Mouse (Mus musculus): ENCODE data around the gene Stx8. TPM values are rescaled to one million over a fixed set of nuclear protein-coding genes. Genes with fewer than 3 reads are reported as not detected.

The Stx8 gene
- polyA plus RNA-seq, 1 experiment from 2014 or later = 47.2 TPM

DNA sequence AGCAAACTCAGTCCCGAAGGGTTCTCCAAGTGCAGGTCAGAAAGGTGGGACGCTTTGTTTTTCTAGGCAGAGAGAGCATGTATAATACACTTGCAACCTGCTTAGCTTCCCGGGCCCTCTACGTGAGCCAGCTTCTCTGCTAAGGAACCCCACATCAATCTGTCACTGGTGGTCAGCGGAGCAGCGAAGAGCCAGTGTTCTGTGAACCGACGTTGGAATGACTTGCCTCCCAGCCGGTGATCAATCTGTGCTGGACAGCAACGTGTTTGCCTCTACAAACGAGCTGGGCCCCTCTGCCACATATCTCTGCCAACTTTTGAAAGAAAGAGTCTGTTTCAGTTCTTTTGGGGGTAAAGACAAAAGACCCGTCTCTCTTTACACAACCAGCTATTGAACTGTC, 84.7 kb downstream of the Stx8 start:
- H3K9me3 ChIP-seq = no peaks in the 10 kb centered on the region
- WGBS = 72% methylated on average over 12 of the region's 12 CpGs
- DNase-seq (ENCODE audit: extremely low spot score, low spot score) = no peak
- H3K4me3 ChIP-seq = no peak overlapping the region
- no peaks in the 10 kb centered on the region for H3K36me3 ChIP-seq (replicated peaks)
- H3K4me1 ChIP-seq = peaks cover 7% of the 10 kb centered on the region
- H3K27ac ChIP-seq = no peak overlapping the region
- H3K27me3 ChIP-seq (ENCODE audit: poor library complexity, severe bottlenecking) = no peaks in the 10 kb centered on the region

DNA sequence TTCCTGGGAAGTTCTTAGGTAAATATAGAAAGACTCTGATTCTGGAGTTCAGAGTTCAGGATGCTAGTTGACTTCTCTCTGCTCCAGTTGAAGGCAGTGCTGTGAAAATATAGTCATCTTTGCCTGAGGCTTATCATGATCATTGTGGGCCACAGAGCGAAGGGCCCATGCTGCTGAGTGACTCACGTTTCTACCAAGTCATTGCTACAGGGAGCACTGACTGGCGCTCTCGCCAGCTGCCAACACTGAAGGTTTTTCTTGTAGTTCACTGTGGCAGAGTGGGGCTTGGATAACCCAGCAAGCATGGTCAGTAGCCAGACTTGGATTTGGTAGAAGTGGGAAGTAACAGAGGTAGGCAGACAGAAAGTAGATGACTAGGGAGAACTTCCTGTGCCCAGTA, 85.3 kb downstream of the Stx8 start:
- no peak for DNase-seq (ENCODE audit: extremely low spot score, low spot score)
- Histone ChIP-seq H3K27ac (no peak overlapping the region), H3K27me3 (ENCODE audit: poor library complexity, severe bottlenecking) (no peaks in the 10 kb centered on the region), H3K4me1 (peaks cover 7% of the 10 kb centered on the region), H3K36me3 (replicated peaks) (no peaks in the 10 kb centered on the region), H3K4me3 (no peak overlapping the region), H3K9me3 (no peaks in the 10 kb centered on the region)
- 93% methylated on average over 4 of the region's 4 CpGs for WGBS

DNA sequence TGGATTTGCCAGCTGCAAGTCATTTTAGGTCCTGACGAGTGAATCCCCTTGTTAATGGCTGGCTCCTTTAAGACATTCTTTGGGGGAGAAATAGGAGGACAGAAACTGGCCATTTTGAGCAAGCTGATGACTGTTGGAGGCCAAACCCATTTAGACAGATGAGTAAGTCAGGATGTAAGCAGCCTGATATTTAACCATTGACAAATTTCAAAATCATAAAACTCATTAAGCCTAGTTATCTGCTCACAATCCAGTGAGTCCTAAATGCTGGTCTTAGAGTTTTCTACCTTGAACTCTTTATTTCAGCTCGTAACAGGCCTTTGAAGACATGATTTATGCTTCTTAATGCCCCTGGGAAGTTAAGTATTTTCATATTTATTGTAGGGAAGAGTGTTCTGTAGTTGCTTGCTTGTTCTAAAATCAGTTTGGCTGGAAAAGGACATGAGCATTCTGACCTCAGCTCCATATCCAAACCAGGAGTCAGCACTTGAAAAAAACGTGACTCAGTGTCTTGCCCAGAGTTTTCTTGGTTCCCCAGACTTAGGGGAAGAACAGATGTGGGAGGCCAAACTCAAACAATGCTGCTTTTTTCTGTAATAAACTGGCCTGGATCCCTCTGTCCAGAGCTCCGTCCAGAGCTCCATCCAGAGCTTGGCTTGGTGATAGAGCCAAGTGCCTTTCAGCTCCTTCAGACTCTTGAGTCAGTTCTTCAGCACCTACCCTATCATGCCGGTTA, 92.6 kb downstream of the Stx8 start:
- H3K9me3 ChIP-seq = no peaks in the 10 kb centered on the region
- 78% methylated on average over 5 of the region's 5 CpGs for WGBS
- no peak overlapping the region for H3K27ac ChIP-seq
- no peaks in the 10 kb centered on the region for H3K36me3 ChIP-seq (replicated peaks)
- H3K4me1 ChIP-seq = peaks cover 9% of the 10 kb centered on the region; the same call in 1 of the 2 replicates
- no peaks in the 10 kb centered on the region for H3K27me3 ChIP-seq (ENCODE audit: poor library complexity, severe bottlenecking)
- DNase-seq (ENCODE audit: extremely low spot score, low spot score) = no peak
- no peak overlapping the region for H3K4me3 ChIP-seq

DNA sequence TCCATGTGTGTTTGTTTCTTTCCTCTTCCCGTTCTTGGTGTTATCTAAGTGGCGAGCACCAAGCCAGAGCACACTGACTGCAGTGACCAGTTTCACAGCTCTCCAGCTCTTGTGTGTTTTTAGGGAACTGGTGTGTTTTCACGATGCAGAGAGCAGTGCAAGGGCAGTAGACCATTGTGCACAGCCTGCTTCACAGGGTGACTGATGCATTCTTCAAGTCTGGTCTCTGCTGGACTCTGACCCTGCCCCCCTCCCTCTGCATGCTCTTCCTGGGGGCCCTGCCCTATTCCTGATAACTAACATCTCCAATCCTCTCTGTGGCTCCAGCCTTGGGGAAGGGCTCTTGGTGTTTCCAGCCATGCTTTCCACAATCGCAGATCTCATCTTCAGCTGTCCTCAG, 94.7 kb downstream of the Stx8 start:
- no peaks in the 10 kb centered on the region for H3K36me3 ChIP-seq (replicated peaks)
- peaks cover 9% of the 10 kb centered on the region; the same call in 1 of the 2 replicates for H3K4me1 ChIP-seq
- H3K4me3 ChIP-seq = no peak overlapping the region
- no peak overlapping the region for H3K27ac ChIP-seq
- no peak for DNase-seq (ENCODE audit: extremely low spot score, low spot score)
- H3K27me3 ChIP-seq (ENCODE audit: poor library complexity, severe bottlenecking) = no peaks in the 10 kb centered on the region
- 78% methylated on average over 4 of the region's 4 CpGs for WGBS
- H3K9me3 ChIP-seq = no peaks in the 10 kb centered on the region

DNA sequence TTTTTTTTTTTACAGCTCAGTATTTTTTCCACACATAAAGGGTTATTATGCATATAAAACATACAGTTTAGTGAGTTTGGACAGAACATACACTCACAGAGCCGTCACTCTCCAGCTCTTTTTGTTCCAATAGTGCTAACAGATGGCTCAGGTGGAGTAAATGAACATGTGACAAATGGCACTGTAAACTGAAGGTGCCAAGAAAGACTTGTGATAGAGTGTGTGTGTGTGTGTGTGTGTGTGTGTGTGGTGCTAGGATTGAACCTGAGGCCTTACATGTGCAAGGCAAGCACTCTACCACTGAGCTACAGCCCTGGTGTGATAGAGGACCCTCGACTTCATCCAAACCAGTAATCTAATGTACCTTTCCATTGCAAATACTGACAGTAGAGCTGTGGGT, 96.1 kb downstream of the Stx8 start:
- WGBS = 85% methylated on average over 2 of the region's 2 CpGs
- Histone ChIP-seq H3K27ac (no peak overlapping the region), H3K27me3 (ENCODE audit: poor library complexity, severe bottlenecking) (no peaks in the 10 kb centered on the region), H3K9me3 (no peaks in the 10 kb centered on the region), H3K4me1 (peaks cover 9% of the 10 kb centered on the region; the same call in 1 of the 2 replicates), H3K36me3 (replicated peaks) (no peaks in the 10 kb centered on the region), H3K4me3 (no peak overlapping the region)
- no peak for DNase-seq (ENCODE audit: extremely low spot score, low spot score)

DNA sequence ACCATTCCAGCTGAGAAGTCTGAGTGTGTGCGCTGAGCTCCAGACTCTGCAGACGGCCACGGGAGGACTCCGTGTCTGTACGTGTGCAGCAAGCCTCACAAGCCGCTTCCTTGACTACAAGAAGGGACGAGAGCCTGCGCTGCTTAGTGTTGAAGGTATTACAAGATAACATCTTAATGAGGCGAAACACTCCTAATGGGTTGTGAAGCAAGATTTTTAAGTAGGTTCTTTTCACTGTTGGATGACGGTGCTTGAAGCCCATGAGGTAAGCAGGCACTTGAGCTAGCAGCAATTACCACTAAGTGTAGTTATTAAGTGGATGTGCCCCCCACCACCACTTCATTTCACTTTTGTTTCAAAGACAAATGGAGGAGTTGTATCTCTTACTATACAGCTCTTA, 101.8 kb downstream of the Stx8 start:
- Histone ChIP-seq H3K36me3 (replicated peaks) (no peaks in the 10 kb centered on the region), H3K4me3 (no peak overlapping the region), H3K27me3 (ENCODE audit: poor library complexity, severe bottlenecking) (no peaks in the 10 kb centered on the region), H3K9me3 (no peaks in the 10 kb centered on the region), H3K4me1 (peaks cover 13% of the 10 kb centered on the region), H3K27ac (no peak overlapping the region)
- no peak for DNase-seq (ENCODE audit: extremely low spot score, low spot score)
- WGBS = 95% methylated on average over 10 of the region's 10 CpGs

DNA sequence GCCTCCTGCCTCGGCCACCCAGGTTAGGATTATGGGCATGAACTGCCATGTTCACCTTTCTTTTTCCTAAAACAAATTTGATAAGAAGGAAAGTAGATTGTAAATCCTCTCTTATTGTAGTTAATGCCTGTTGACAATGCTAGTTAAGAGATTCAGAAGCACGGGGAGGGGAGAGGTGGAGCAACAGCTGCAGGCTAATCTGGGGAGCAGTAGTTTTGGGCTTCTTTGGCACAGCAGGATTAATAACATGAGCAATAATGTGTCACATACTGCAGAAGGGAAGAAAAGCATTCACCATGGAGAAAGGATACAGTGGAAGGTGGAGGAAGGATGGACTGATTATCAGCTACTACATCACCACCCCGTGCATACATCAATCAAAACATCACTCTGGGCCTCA, 104.1 kb downstream of the Stx8 start:
- Histone ChIP-seq H3K4me3 (no peak overlapping the region), H3K9me3 (no peaks in the 10 kb centered on the region), H3K27ac (no peak overlapping the region), H3K4me1 (peaks cover 26% of the 10 kb centered on the region), H3K36me3 (replicated peaks) (no peaks in the 10 kb centered on the region), H3K27me3 (ENCODE audit: poor library complexity, severe bottlenecking) (no peaks in the 10 kb centered on the region)
- no peak for DNase-seq (ENCODE audit: extremely low spot score, low spot score)
- 79% methylated on average over 3 of the region's 3 CpGs for WGBS

DNA sequence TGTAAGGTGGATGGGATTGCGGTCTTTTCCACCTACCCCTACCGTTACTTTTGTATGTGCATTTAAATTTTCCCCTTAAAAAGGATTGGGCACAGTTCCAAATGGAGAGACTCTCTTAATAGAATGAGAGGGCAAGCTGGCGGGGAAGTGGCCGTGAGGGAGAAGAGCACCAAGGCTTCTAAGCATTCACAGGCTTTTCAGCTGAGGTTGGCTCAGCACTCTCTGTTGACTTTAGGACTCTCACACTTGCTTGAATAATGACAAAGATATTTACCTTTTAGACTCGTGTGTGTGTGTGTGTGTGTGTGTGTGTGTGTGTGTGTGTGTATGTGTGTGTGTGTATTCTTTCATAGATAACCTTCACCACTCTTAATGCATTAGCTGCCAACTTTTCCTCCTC, 105.8 kb downstream of the Stx8 start:
- 80% methylated on average over 5 of the region's 5 CpGs for WGBS
- Histone ChIP-seq H3K27ac (no peak overlapping the region), H3K27me3 (ENCODE audit: poor library complexity, severe bottlenecking) (no peaks in the 10 kb centered on the region), H3K36me3 (replicated peaks) (no peaks in the 10 kb centered on the region), H3K4me3 (no peak overlapping the region), H3K4me1 (peaks cover 26% of the 10 kb centered on the region), H3K9me3 (no peaks in the 10 kb centered on the region)
- no peak for DNase-seq (ENCODE audit: extremely low spot score, low spot score)

DNA sequence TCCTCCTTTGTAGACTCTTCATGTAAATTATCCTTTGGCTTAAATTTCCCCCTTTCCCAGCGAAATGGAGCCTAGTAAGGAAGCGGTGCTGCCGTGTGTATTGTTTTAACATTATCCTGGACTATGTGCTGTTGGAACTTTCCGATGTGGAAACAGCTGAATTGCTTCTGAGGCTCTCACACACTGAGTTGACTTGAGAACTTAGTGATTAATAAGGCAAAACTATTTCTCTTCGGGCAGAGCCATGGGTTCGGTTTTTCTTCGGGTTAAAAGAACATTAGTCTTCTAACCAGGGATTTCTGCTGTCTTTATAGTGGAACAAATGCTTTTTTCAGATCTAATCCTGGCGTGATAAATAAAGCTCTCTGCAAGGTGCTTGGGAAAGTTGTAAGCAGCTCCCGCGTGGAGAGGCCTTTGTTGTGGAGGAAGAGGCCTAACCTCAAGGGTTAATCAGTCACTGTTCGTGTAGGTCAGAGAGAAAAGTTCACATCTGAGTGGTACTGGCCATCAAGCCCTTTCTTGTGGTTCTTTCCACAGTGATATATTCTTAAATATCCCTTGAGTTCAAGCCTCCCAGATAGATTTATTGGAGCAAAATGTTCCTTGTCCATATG, 106.7 kb downstream of the Stx8 start:
- Histone ChIP-seq H3K9me3 (no peaks in the 10 kb centered on the region), H3K27me3 (ENCODE audit: poor library complexity, severe bottlenecking) (no peaks in the 10 kb centered on the region), H3K4me1 (peaks cover 26% of the 10 kb centered on the region), H3K36me3 (replicated peaks) (no peaks in the 10 kb centered on the region), H3K27ac (no peak overlapping the region), H3K4me3 (no peak overlapping the region)
- DNase-seq (ENCODE audit: extremely low spot score, low spot score) = no peak
- WGBS = 50% methylated on average over 11 of the region's 11 CpGs

DNA sequence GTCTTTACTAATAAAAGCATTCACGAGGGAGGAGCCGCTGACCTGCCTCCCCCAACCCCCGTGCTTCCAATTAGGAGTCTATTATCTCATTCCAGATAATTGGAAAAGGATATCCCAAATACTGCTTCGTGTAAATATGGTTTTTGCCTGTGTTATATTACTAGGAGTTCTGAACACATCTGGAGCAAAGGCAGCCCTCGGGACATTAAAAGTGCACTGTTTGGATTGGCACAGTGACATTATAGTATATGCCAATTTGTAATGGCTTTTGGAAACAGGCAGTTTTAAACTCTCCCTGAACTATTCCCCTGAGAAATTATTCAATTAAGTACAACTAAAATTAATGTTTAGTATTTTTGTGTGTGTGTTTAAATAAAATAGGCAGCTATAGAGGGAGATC, 108.7 kb downstream of the Stx8 start:
- Histone ChIP-seq H3K9me3 (no peaks in the 10 kb centered on the region), H3K27me3 (ENCODE audit: poor library complexity, severe bottlenecking) (no peaks in the 10 kb centered on the region), H3K36me3 (replicated peaks) (no peaks in the 10 kb centered on the region), H3K4me1 (peaks cover 33% of the 10 kb centered on the region), H3K27ac (no peak overlapping the region), H3K4me3 (no peak overlapping the region)
- WGBS = 66% methylated on average over 5 of the region's 5 CpGs
- no peak for DNase-seq (ENCODE audit: extremely low spot score, low spot score)

DNA sequence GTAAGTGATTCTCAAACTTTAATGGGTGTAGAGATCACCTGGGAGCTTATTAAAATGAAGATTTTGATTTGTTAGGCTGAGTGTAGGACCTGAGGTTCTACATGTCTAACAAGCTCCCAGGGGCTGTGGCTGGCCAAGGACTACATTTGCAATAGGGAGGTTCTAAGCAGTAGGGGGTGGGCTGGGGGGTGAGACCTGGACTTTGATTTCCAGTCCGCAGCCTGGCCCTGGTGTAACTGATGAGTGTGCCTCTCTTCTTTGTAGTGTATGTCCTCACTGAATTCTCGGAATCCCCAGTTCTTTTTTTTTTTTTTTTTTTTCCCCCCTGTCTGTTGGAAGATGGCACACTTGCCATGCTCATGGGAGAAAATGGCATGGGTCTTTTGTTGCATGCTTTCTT, 109.3 kb downstream of the Stx8 start:
- Histone ChIP-seq H3K4me1 (peaks cover 33% of the 10 kb centered on the region), H3K27me3 (ENCODE audit: poor library complexity, severe bottlenecking) (no peaks in the 10 kb centered on the region), H3K4me3 (no peak overlapping the region), H3K27ac (no peak overlapping the region), H3K9me3 (no peaks in the 10 kb centered on the region), H3K36me3 (replicated peaks) (no peaks in the 10 kb centered on the region)
- 67% methylated on average over 2 of the region's 2 CpGs for whole genome bisulfite sequencing
- DNase-seq (ENCODE audit: extremely low spot score, low spot score) = no peak

DNA sequence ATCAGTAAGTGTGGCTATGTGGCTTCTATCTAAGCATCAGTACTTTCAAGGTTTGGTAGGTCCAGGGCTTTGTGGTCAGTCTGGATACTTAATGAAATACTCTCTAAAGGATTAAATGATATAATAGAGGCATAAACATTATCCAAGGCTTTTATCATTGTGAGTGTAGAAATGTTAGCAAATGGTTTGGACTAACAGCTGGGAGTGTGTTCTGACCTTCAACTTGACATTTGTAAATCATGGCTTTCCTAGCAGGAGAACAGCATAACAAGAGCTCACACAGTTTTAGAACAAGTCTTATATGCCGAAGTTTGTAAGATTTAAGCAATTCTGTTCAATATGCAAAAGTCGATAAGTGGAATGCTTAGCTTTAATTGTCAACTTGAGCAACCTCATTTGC, 113.8 kb downstream of the Stx8 start:
- Histone ChIP-seq H3K4me3 (no peak overlapping the region), H3K4me1 (peaks cover 7% of the 10 kb centered on the region; the same call in 1 of the 2 replicates), H3K27ac (no peak overlapping the region), H3K36me3 (replicated peaks) (no peaks in the 10 kb centered on the region), H3K9me3 (peaks cover 4% of the 10 kb centered on the region; the same call in 1 of the 2 replicates), H3K27me3 (ENCODE audit: poor library complexity, severe bottlenecking) (no peaks in the 10 kb centered on the region)
- 95% methylated on average over 2 of the region's 2 CpGs for WGBS
- no peak for DNase-seq (ENCODE audit: extremely low spot score, low spot score)

DNA sequence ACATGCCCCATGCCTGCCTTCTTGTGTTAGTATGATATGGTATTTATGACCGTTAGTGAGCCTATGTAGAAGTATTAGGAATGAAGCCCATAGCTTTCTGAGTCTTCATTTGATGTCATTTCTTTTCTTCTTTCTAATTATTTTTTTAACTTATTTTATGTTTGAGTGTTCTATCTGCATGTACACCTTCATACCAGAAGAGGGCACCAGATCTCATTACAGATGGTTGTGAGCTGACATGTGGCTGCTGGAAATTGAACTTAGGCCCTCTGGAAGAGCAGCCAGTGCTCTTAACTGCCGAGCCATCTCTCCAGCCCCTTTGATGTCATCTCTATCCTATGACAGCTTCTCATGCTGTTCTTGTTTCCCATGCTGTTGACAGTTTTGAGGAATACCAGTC, 115.0 kb downstream of the Stx8 start:
- Histone ChIP-seq H3K27ac (no peak overlapping the region), H3K36me3 (replicated peaks) (no peaks in the 10 kb centered on the region), H3K4me1 (peaks cover 7% of the 10 kb centered on the region; the same call in 1 of the 2 replicates), H3K4me3 (no peak overlapping the region), H3K9me3 (peaks cover 4% of the 10 kb centered on the region; the same call in 1 of the 2 replicates), H3K27me3 (ENCODE audit: poor library complexity, severe bottlenecking) (no peaks in the 10 kb centered on the region)
- WGBS = 94% methylated on average over 2 of the region's 2 CpGs
- no peak for DNase-seq (ENCODE audit: extremely low spot score, low spot score)
